Mouse (Mus musculus): ENCODE results near the gene Rbbp8nl.

Gene Rbbp8nl

GRCm38 (mm10) chr2:180289440-180290108 lies at the start of gene Rbbp8nl:
Gene Rbbp8nl, minus strand, starts transcription at chr2:180289879.
- DNase-seq (ENCODE audit: low read depth, low spot score) = no peak

DNA sequence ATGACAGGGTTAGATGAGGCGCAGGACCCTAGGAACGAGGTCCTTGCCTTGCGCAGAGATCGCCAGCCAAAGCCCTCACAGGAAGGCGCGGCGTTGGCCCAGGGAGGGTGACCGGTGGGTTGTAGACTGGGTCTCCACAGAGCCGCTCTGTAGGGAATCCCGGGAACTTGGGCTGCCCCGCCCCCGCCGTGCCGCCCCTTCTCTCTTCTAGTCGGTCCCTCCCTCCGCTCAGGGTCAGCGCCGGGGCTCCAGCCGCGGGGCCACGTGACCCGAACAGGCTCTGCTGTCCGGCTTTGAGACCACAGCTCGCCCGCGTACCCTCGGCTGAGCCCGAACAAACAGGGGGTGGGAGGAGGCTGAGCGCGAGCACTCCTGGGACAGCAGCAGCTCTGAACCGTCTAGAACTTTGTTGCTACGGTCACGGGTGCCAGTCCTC lies 44.9 kb upstream of the Rbbp8nl start, which contains the start of gene Gata5:
Gene Gata5, minus strand, starts transcription at position 149 of the 436 bp plus-strand sequence.
- no peak for DNase-seq (ENCODE audit: low read depth, low spot score)

DNA sequence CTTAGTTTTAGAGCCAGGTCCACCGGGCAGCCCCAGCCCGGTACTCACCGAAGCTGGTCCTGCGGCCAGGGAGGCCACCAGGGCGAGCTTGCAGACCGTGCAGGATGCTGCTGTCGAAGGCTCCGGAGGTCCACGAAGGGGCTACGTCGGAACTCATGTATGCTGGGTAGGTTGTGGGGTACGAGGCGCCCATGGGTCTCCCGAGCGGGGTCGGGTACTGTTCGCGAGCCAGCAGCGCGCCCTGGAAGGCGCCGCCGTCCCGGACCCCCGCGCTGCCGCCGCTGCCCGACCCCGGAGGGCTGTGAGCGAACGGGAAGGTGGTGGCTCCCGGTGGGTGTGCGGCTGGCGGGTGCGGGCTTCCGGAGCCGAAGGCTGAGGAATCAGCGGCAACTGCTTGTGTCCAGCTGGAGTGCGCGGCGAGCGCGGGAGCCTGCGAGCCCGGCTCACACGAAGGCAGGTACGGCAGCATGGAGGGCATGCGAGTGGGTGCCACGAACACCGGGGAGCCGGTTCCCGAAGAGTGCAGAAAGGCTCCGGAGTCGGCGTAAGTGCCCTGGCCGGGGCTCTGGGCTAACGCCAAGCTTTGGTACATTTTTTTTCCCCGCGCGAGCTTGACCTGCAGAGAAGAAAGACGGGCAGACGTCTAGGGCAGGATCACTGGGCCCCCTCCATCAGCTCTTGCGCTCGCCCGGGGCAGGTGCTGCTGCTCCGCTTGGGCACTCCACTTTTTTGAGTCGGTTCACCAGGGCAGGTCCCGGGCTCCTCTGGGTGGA lies 44.3 kb upstream of the Rbbp8nl start:
- DNase-seq (ENCODE audit: low read depth, low spot score) = no peak

- no peak for DNase-seq (ENCODE audit: low read depth, low spot score)
Observed at GRCm38 (mm10) chr2:180329466-180329865, 39.8 kb upstream of the Rbbp8nl start.

DNA sequence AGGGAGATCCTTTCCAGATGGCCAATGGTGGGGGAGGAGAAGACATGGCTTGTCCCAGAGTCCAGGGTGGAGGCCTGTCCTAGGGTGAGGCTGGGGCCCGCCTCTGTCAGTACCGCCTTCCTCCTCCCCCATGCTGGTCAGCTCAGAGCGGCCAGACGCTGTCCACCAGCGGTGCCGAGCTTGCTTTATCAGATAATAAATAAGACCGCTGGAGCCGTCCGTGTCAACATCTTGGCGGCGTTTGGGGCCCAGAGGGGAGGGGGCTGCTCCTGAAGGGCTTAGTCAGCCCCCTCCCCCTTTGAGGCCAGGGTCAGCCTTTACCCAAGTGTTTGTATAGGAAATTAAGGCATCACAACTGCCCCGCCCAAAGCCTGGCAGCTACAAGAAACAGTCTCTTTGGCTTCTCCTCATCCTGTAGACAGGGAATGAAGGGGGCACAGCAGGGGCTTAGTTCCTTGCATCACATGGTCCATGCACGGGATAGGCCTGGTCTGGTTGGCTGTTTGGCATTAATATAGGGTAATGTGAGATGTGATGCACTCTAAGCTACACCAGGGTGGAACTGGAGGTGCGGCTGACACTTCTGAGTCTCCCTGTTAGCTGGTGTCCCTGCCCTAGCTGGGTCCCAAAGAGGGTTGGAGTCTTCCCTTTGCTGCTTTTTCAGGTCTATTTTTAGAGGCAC lies 33.1 kb upstream of the Rbbp8nl start:
- no peak for DNase-seq (ENCODE audit: low read depth, low spot score)

- DNase-seq (ENCODE audit: low read depth, low spot score) = peak; percentile 42
Observed at GRCm38 (mm10) chr2:180320216-180320615, 30.5 kb upstream of the Rbbp8nl start.

DNA sequence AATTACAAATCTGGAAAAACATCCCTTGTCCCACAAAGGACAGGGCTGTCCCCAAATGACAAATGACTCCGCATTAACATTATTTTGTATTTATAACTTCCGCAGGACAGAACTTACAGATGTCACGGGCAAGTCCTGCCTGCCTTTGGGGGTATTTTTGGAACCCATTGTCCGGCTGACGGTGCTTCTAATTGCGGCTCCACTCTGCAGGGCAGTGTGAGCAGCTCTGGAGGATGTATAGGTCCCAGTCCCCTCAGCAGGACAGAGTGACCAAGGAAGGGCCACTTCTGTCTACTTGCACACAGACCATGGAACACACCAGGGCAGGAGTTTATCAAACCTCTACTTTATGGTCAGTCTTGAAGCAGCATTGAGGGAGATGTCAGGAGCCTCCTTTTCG lies 27.9 kb upstream of the Rbbp8nl start:
- DNase-seq (ENCODE audit: low read depth, low spot score) = no peak

GRCm38 (mm10) chr2:180314292-180314691 lies 24.6 kb upstream of the Rbbp8nl start:
- DNase-seq (ENCODE audit: low read depth, low spot score) = no peak

DNA sequence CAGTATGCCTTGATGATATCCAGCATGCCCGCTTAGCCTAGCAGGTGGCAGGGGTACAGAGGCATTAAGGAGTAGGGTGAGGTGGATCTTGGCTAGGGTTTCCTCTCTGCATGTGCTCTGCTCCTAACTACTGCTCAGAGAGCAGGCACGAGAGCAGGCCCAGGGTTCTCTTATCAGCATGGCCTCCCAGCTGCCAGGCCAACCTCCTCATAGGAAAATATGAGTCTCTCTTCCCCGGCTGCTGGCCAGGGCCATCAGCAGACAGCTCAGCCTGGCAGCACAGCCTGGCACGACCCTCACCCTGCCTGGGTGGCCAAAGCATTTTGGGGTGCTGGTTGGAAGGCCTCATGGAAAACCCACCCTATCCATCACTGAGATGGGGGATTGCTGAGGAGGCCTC lies 21.5 kb upstream of the Rbbp8nl start:
- no peak for DNase-seq (ENCODE audit: low read depth, low spot score)

DNA sequence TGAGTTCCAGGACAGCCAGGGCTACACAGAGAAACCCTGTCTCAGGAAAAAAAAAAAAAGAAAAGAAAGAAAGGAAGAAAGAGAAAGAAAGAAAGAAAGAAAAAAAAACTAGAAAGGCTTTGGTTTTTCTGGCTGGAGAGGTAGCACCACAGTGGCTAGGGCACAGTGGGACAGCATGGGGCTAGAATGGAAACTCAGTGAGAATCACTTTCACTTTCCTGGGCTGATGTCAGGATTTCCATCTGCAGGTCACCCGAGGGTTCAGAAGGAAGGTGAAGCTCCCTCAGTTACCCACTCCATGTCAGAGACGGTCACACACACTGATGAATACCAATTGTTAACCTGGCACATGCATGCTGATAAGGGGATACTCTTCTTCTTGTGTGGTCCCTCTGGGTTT lies 18.0 kb upstream of the Rbbp8nl start:
- no peak for DNase-seq (ENCODE audit: low read depth, low spot score)

DNA sequence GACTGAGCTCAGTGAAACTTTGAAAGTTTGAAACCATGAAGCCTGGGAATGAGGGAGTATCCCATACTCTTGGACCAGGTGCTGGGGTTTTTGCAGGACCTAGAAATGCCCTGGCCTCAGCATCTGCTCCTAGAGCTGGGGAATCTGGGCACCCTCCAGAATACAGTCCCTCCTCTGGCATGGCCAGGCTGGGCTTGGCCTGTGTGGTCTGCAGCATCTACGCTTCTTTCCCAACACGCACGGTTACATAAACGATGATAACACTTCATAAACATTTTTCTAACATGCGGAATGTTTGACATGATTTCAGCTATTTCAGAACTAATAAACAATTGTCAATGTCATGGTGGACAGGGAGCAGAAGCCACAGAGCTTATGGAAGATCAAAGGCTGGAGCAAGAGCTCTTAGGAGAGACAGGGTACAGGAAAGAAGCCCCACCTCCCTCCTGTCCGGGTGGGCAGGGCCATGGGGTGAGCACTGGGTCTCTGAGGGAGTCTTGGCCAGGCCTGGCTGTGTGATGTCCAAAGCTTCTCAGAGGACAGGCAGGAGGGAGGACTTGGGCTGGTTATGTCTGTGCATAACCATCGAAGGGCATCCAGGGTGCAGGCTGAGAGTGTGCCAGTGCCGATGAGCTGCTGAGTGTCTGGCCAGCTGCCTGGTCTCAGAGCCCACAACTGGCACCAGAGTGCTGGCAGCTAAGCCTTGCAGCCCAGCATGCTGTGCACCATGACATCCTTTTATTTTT lies 16.9 kb upstream of the Rbbp8nl start:
- DNase-seq (ENCODE audit: low read depth, low spot score) = no peak

DNA sequence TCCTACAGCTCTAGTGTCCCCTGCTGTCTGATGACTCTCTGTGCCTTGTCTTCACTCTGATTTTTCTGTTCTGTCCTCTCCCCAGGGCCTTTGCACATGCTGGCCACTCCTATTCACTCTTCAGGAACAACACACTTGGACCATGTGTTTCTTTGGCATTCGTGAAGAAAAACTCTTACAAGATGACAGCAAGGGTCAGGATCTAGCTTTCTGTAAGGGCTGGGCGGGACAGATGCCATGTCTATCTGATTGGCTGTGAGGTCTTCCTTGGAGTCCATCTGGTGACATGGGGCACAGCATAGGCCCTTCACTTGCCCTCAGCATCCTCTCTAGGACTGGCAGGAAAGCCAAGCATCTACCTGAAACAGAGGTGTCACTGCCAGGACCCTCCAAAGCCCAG lies 16.3 kb upstream of the Rbbp8nl start:
- no peak for DNase-seq (ENCODE audit: low read depth, low spot score)

- no peak for DNase-seq (ENCODE audit: low read depth, low spot score)
Observed at GRCm38 (mm10) chr2:180305490-180305889, 15.8 kb upstream of the Rbbp8nl start.

DNA sequence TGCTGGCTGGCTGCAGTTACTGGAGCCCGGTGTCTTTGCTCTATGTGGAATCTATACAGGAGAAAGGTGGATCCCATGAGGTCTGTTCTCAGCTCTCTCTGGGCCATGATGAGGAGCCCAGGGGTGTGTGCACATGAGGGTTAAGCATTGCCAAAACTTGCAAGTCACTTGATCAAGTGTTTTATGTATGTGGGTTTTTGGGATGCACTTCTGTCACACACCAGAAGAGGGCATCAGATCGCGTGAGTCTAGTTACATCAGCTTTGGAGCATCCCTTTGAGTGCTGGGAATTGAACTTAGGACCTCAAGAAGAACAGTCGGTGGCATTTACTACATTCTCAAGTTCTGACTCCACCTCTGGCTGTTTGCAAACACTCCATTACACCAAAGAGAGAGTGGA lies 14.9 kb upstream of the Rbbp8nl start:
- DNase-seq (ENCODE audit: low read depth, low spot score) = no peak

- DNase-seq (ENCODE audit: low read depth, low spot score) = no peak
Observed at GRCm38 (mm10) chr2:180303468-180303867, 13.8 kb upstream of the Rbbp8nl start.

DNA sequence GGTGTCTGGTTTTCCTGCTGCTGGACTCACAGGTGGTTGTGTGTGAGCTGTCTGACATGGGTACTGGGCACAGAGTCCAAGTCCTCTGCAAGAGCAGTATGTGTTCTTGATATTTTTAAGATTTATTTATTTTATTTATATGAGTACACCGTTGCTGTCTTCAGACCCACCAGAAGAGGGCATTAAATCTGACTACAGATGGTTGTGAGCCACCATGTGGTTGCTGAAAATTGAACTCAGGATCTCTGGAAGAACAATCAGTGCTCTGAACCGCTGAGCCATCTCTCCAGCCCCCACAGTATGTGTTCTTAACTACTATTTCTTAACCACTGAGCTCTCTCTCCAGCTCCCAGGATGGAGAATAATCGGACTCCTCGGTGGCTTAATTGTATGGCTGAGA lies 12.5 kb upstream of the Rbbp8nl start:
- no peak for DNase-seq (ENCODE audit: low read depth, low spot score)

DNA sequence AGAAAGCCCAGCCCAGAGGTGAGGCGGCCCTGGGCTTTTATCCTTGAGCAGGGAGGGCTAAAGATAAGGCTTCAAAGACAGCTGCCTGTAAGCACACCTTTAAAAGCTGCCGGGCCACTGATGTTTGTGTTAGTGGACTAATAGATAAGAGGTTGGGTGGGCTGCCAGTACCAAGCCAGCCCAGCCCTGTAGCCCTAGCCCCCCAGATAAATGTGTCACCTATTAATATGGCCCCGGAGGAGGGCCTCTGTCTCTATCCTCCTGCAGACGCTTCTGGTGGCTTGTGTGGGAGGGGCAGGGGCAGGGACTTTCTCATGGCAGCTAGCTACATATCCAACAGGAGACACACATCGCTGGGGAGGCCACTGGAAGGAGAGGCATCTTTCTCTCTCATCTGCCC lies 11.1 kb upstream of the Rbbp8nl start:
- DNase-seq (ENCODE audit: low read depth, low spot score) = no peak

DNA sequence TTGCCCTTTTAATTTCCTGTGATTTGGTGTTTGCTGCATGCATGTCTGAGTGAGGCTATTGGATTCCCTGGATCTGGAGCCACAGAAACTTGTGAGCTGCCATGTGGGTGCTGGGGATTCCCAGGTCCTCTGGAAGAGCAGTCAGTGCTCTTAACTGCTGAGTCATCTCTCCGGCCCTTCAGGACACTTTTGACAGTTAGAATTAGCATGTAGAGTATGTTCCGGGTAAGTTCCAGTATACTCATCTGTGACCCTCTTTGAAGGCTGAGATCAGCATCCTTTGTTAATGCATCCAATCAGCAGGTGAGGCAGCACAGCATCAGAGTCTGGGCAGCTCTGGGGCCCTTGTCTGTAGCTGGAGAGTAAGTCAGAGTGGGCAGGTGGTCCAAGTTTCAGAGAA lies 10.6 kb upstream of the Rbbp8nl start:
- DNase-seq (ENCODE audit: low read depth, low spot score) = no peak

DNA sequence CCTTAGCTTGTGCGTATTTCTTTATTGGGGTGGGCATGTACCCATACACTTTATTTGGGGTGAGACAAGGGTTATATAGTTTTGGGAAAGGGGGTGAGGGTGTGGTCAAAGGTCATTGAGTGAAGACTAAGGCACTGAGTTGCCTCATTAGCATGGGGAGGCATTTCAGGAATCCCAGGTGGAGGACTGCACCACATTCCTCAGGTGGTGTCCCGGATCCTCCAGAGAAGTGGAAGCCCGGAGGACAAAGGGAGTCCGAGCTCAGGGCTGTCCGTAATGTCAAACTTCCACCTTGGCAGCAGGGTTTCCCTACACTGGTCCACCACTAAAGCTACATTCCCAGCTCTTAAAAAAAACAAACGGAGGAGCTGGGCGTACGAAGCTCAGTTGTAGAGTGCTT lies 3.2 kb upstream of the Rbbp8nl start:
- no peak for DNase-seq (ENCODE audit: low read depth, low spot score)

DNA sequence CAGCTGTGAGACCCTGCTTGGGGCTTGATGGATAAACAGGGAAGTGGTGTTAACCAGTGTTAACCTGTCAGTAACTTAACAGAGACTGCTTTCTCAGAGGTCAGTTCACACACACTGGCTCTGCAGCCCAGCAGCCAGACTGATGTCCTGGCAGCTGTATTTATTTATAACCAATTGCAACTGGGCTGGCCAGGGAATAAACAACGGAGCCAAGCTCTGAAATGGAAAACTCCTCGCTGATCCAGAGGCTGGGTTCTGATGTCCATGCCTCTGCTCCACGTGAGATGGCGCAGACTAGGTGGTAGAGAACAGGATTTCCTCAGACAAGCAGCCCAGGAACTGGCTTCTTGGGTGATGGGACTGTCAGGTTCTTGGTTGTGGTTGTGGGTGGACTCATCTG lies 2.3 kb upstream of the Rbbp8nl start:
- no peak for DNase-seq (ENCODE audit: low read depth, low spot score)

GRCm38 (mm10) chr2:180291566-180291965 lies 1.9 kb upstream of the Rbbp8nl start:
- no peak for DNase-seq (ENCODE audit: low read depth, low spot score)

GRCm38 (mm10) chr2:180290503-180290902 lies 824 bp upstream of the Rbbp8nl start:
- DNase-seq (ENCODE audit: low read depth, low spot score) = no peak
